Mouse (Mus musculus) forebrain, embryonic 11.5 days (tissue): ENCODE results near the gene Map1s. TPM values are rescaled to one million over a fixed set of nuclear protein-coding genes. Genes with fewer than 3 reads are reported as not detected.
A peak's percentile ranks its signal among the peaks of the same experiment; 100 is the strongest.

Source experiments
- microRNA counts: library from miRNA; unstranded; fragments of <30 nt; microRNA quantifications from one replicate; lab custom pipeline; 2015
- microRNA-seq: library from miRNA; unstranded; fragments of <30 nt; microRNA quantifications from one replicate; pipeline ENCODE4, GENCODE M21; 2016; ENCODE audit not compliant: insufficient number of aligned reads
- polyA plus RNA-seq: library from polyadenylated mRNA; unstranded; fragments of >200 nt; fragmentation: Nextera tagmentation; extraction: Ambion mirVana; gene quantifications from 2 replicates; pipeline ENCODE4 v1.2.1, GENCODE M21; 2014

Gene Map1s
- polyA plus RNA-seq, 1 experiment from 2014 or later, result 59.9 TPM

MicroRNA genes within 50 kb of the gene (microRNA counts, 519-probe panel; counts per million panel counts)
- 31.2 counts per million for microRNA mmu-miR-1969 (lab: Ali Mortazavi, UCI)

Small RNAs within 50 kb of the gene (microRNA-seq; reads per million reads assigned to microRNA genes)
- 9.3 reads per million, percentile 3 among the genes with 10 or more reads in this experiment for gene Mir1969
- gene Mir7067, result not detected

Other genes starting within 250 kb of the Map1s start
- 70.9 and 73.8 TPM in 2 replicates for gene Pgpep1, start 245.5 kb upstream of the Map1s start, polyA plus RNA-seq
- gene Lsm4, start 232.7 kb upstream of the Map1s start, polyA plus RNA-seq, result 318 and 346 TPM in 2 replicates
- gene Jund, start 207.0 kb upstream of the Map1s start, polyA plus RNA-seq, result 128 and 157 TPM in 2 replicates
- gene Iqcn, start 202.5 kb upstream of the Map1s start, polyA plus RNA-seq, result not detected in 2 replicates
- not detected in 2 replicates for gene Gm3336, start 187.4 kb upstream of the Map1s start, polyA plus RNA-seq
- 0.13 and 0.37 TPM in 2 replicates for gene Pde4c, start 182.2 kb upstream of the Map1s start, polyA plus RNA-seq
- gene Rab3a, start 151.3 kb upstream of the Map1s start, polyA plus RNA-seq, result 42.7 and 49.7 TPM in 2 replicates
- 31.0 and 34.1 TPM in 2 replicates for gene Mpv17l2, start 145.0 kb upstream of the Map1s start, polyA plus RNA-seq
- 58.9 and 61.6 TPM in 2 replicates for gene Pik3r2, start 129.2 kb upstream of the Map1s start, polyA plus RNA-seq
- 15.9 and 17.4 TPM in 2 replicates for gene Mast3, start 100.9 kb upstream of the Map1s start, polyA plus RNA-seq
- not detected in 2 replicates for gene Il12rb1, start 97.5 kb upstream of the Map1s start, polyA plus RNA-seq
- gene Arrdc2, start 66.2 kb upstream of the Map1s start, polyA plus RNA-seq, result 6.3 and 7.2 TPM in 2 replicates
- 9.0 and 13.4 TPM in 2 replicates for gene Kcnn1, start 42.7 kb upstream of the Map1s start, polyA plus RNA-seq
- gene Ccdc124, start 32.0 kb upstream of the Map1s start, polyA plus RNA-seq, result 165 and 176 TPM in 2 replicates
- gene Slc5a5, start 13.2 kb upstream of the Map1s start, polyA plus RNA-seq, result 0.43 and 0.44 TPM in 2 replicates
- 2,879 and 3,145 TPM in 2 replicates for gene Rpl18a, start 8.5 kb upstream of the Map1s start, polyA plus RNA-seq